Mouse (Mus musculus) lung, postnatal 0 days (tissue): ENCODE measurements at regions not wholly inside any gene's neighbourhood (a gene's known extent, or its start where the extent isn't known, plus 50 kb on each side); places are given as distances from the start of the nearest gene placed in this dataset.

ENCODE experiments used
- ATAC-seq: fragments of 200-750 bp; cut with Nextera tagmentation; 2 replicates; pipeline ENCODE4 v1.8.0; 2017; ENCODE audit warnings: moderate library complexity
- DNase-seq: peaks from one replicate; pipeline ENCODE4 v3.0.0-alpha.2; 2016; ENCODE audit warnings: low spot score
- H3K27ac ChIP-seq: fragments of 300-500 bp; sonication (generic); 2 replicates; pipeline ENCODE4 v1.5.1; 2014; ENCODE audit warnings: antibody characterized with exemption, mild to moderate bottlenecking, low read length, mixed read lengths
- H3K27me3 ChIP-seq: fragments of 300-500 bp; sonication (generic); replicated peaks from 2 replicates; pipeline ENCODE4 v1.6.1; 2014; ENCODE audit warnings: low read length, mixed read lengths; ENCODE audit not compliant: insufficient read depth
- H3K36me3 ChIP-seq: fragments of 300-500 bp; sonication (generic); 2 replicates; pipeline ENCODE4 v1.6.1; 2014; ENCODE audit warnings: low read length, mixed read lengths; ENCODE audit not compliant: insufficient read depth
- H3K4me1 ChIP-seq: fragments of 300-500 bp; sonication (generic); 2 replicates; pipeline ENCODE4 v1.6.1; 2014; ENCODE audit warnings: antibody characterized with exemption, low read depth, low read length, mixed read lengths; ENCODE audit not compliant: insufficient read depth
- H3K4me2 ChIP-seq: fragments of 300-500 bp; sonication (generic); replicated peaks from 2 replicates; pipeline ENCODE4 v1.6.1; 2014; ENCODE audit warnings: low read depth, mild to moderate bottlenecking, low read length, moderate library complexity, mixed read lengths
- H3K4me3 ChIP-seq: fragments of 300-500 bp; sonication (generic); 2 replicates; pipeline ENCODE4 v1.5.1; 2014; ENCODE audit warnings: low read depth, low read length
- H3K9ac ChIP-seq: fragments of 300-500 bp; sonication (generic); replicated peaks from 2 replicates; pipeline ENCODE4 v1.6.1; 2014; ENCODE audit warnings: low read depth, mild to moderate bottlenecking
- H3K9me3 ChIP-seq: fragments of 300-500 bp; sonication (generic); 2 replicates; pipeline ENCODE4 v1.6.1; 2016; ENCODE audit warnings: low read length, mixed read lengths
- CTCF ChIP-seq: IDR thresholded peaks from 2 replicates; pipeline ENCODE4 v1.5.1; 2016; ENCODE audit warnings: antibody characterized with exemption, mild to moderate bottlenecking
- EP300 ChIP-seq: IDR thresholded peaks from 2 replicates; pipeline ENCODE4 v1.6.1; 2016; ENCODE audit warnings: antibody characterized with exemption, mild to moderate bottlenecking, control low read depth
- WGBS: fragments of 180-500 bp; shearing (Covaris S2); extraction: QIAGEN DNeasy Blood & Tissue Kit; methylation state at CpG from one replicate; pipeline ENCODE4 v1.1.7; 2014; 5-methylcytosine and 5-hydroxymethylcytosine counted together

DNA sequence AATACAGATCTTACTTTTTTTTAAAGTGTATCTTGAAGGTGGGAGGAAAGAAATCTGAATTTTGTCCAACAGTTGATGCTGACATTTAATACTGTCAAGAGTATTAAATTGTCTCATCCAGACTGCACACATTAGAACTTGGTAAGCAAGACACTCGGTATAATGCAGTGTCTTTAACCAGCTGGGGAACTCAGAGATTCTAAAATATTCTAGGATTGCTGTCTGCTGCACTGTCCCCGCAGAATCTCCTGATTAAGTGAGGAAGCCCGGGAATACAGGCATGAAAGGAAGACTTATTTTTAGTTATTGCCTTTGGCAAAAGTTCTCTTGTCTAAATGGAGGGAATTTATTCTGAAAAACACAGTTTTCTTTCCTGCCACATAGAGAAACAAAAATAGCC is 212.9 kb upstream of the Atp2b1 start:
- TF ChIP-seq CTCF: no peak
- no peak for TF ChIP-seq EP300
- Histone ChIP-seq H3K4me1 (no peaks in the 10 kb centered on the region; the same call in 1 of the 2 replicates), H3K36me3 (no peaks in the 10 kb centered on the region), H3K27ac (no peak overlapping the region), H3K9me3 (no peaks in the 10 kb centered on the region), H3K4me3 (no peak overlapping the region), H3K4me2 (no peak overlapping the region), H3K27me3 (no peaks in the 10 kb centered on the region), H3K9ac (no peak overlapping the region)
- 47% methylated on average over 3 of the region's 3 CpGs for WGBS
- no peak for DNase-seq
- ATAC-seq: no peak

DNA sequence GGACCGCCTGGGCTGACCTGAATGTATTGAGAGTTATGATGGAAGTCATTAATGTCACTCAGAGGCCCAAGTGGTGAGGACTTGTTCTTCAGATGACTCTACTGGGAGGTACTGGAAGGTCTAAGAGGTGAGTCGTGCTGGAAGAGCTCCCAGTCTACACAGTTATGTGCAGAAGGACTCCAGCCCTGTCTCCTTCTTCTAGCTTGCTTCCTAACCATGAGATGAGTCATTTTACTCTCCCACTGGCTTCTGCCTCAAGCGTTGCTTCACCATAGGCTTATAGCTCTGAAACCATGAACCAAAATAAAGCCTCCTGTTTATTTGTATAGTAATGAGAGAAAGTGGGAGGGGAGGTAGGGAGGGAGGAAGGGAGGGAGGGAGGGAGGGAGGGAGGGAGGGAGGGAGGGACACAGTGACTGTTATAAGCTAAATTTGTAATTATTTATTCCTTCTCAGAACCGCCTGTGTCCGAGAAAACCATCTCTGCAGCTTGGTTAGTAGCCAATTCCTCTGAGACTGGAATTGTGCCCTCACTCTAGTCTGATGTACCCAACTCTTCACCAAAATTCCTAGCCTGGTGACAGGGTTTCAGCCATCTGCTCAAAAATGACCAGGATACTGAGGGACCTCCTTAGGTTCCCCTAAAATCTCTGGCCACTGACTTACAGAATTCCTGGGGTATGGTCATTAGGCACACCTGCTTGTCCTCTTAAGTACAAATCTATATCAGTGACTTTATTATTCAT is 211.6 kb upstream of the Atp2b1 start:
- H3K4me2 ChIP-seq: no peak overlapping the region
- no peaks in the 10 kb centered on the region for H3K9me3 ChIP-seq
- no peak overlapping the region for H3K27ac ChIP-seq
- H3K4me3 ChIP-seq: no peak overlapping the region
- ATAC-seq (no peak), DNase-seq (no peak)
- no peaks in the 10 kb centered on the region; the same call in 1 of the 2 replicates for H3K4me1 ChIP-seq
- TF ChIP-seq EP300: no peak
- no peak for TF ChIP-seq CTCF
- H3K36me3 ChIP-seq: no peaks in the 10 kb centered on the region
- no peaks in the 10 kb centered on the region for H3K27me3 ChIP-seq
- H3K9ac ChIP-seq: no peak overlapping the region
- WGBS: 84% methylated on average over 5 of the region's 5 CpGs

DNA sequence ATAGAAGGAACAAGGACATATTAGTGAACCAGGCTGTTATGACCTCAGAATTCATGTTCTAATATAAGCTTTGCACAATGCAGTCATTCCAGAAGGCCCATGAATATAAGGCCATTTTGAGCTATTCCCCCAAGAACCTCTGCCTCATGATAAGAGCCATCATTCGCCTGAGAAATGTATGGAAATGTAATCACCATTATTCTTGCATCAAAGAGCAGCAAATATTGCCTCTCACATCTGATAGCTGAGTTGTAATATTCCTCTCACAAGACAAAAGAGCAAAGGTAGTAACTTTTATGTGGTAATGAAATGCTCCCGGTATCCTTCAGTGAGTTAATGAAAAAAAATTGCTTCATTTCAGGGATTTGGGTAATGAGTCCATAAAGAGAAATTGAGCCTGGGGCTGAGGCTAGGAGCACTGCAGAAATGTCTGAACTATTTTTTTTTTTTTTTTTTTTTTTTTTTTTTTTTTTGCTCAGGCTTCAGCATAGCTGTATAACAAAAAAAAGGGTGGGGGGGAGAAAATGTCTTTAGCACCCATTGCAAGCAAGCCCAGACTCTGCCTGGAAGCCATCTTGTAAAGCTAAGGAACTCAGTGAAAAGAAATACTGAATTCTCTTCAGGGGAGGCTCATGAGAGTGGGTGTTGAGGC is 210.4 kb upstream of the Atp2b1 start:
- Histone ChIP-seq H3K4me2 (no peak overlapping the region), H3K36me3 (no peaks in the 10 kb centered on the region), H3K27me3 (no peaks in the 10 kb centered on the region), H3K4me3 (no peak overlapping the region), H3K4me1 (no peaks in the 10 kb centered on the region; the same call in 1 of the 2 replicates), H3K9me3 (no peaks in the 10 kb centered on the region), H3K9ac (no peak overlapping the region), H3K27ac (no peak overlapping the region)
- no peak for DNase-seq
- TF ChIP-seq CTCF: no peak
- no peak for TF ChIP-seq EP300
- ATAC-seq: no peak
- 87% methylated on average over 2 of the region's 2 CpGs for WGBS

DNA sequence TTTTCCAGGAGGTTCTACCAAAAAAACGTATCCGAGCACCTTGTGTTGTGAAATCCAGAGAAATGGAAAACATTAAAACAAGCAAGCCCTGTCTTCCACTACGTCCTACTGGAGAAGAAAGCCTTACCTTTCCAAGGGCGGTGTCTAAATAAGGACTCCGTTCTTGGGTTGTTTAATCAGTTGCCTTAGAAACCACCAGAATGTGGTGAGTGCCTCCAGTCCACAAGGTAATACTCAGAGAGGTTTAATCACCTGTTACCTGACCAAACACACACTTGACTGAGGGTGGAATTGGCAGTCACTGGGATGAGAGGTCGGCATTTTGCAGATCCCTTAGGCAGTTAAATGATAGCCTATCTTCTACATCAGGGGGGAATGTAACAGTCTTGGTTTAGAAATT is 209.6 kb upstream of the Atp2b1 start:
- 62% methylated on average over 6 of the region's 6 CpGs for WGBS
- peak overlapping the region; percentile 25; the same call in 1 of the 2 replicates for H3K4me2 ChIP-seq
- H3K27me3 ChIP-seq: no peaks in the 10 kb centered on the region
- peak; percentile 96 for ATAC-seq
- no peaks in the 10 kb centered on the region for H3K36me3 ChIP-seq
- peak overlapping the region; percentile 52; the same call in 1 of the 2 replicates for H3K27ac ChIP-seq
- peak; percentile 90 for DNase-seq
- H3K4me1 ChIP-seq: no peaks in the 10 kb centered on the region; the same call in 1 of the 2 replicates
- no peak for TF ChIP-seq CTCF
- TF ChIP-seq EP300: peak; percentile 59; the same call in 1 of the 2 replicates
- H3K4me3 ChIP-seq: no peak overlapping the region; the same call in 1 of the 2 replicates
- H3K9me3 ChIP-seq: no peaks in the 10 kb centered on the region
- H3K9ac ChIP-seq: no peak overlapping the region

DNA sequence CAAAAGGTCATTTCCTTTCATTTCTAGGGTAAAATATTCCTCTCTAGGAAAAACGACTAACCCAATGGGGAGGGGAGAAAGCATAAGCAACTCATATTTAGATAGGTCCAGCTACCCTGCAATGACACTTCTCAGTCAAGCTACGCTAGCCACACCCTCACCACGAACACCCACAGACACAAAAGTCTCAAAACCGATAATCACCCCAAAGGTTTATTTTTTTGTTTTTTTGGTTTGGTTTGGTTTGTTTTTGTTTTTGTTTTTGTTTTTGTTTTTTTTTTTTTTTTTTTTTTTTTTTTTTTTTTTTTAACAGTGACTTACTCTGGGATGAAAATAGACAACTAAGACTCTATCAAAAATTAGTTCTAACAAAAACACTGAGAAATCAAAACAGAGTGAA is 196.3 kb upstream of the Atp2b1 start:
- Histone ChIP-seq H3K4me3 (no peak overlapping the region), H3K4me1 (no peaks in the 10 kb centered on the region), H3K9ac (no peak overlapping the region), H3K9me3 (no peaks in the 10 kb centered on the region), H3K27ac (no peak overlapping the region), H3K27me3 (no peaks in the 10 kb centered on the region), H3K4me2 (no peak overlapping the region), H3K36me3 (no peaks in the 10 kb centered on the region)
- TF ChIP-seq EP300: no peak
- TF ChIP-seq CTCF: no peak
- no peak for DNase-seq
- ATAC-seq: no peak
- WGBS: 79% methylated on average over 4 of the region's 4 CpGs

DNA sequence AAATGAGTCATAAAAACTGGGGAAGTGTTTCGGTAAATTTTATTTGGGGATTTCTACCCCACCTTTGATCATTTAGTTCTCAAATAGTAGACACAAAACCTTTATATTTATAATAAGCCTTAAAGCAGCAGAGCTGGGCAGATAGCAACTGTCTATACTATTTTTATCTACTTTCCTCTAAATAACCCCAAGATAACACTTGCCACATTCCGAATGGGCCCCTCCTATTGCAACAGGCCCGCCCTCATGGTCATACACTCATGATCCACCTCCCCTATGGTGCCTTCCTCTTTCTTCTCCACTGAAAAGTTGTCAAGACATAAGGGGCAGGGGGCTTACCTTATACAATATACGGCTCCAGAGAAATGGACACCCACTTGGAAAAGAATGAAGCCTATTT is 195.5 kb upstream of the Atp2b1 start:
- Histone ChIP-seq H3K9ac (no peak overlapping the region), H3K4me2 (no peak overlapping the region), H3K36me3 (no peaks in the 10 kb centered on the region), H3K27me3 (no peaks in the 10 kb centered on the region), H3K27ac (no peak overlapping the region), H3K9me3 (no peaks in the 10 kb centered on the region), H3K4me3 (no peak overlapping the region), H3K4me1 (no peaks in the 10 kb centered on the region)
- WGBS: 88% methylated on average over 4 of the region's 4 CpGs
- no peak for TF ChIP-seq CTCF
- TF ChIP-seq EP300: no peak
- ATAC-seq (no peak), DNase-seq (no peak)
